Mouse (Mus musculus) heart, embryonic 14.5 days (tissue): ENCODE results near the gene Gna15. TPM values are rescaled to one million over a fixed set of nuclear protein-coding genes. Genes with fewer than 3 reads are reported as not detected.

ENCODE experiments used
- ATAC-seq: fragments of 200-750 bp; cut with Nextera tagmentation; 2 replicates; pipeline ENCODE4 v1.8.0; 2017; ENCODE audit warnings: low read depth, moderate TSS enrichment; ENCODE audit not compliant: insufficient number of reproducible peaks, insufficient read depth, low FRiP score
- H3K27ac ChIP-seq, 2 experiments: fragments of 200-500 bp in 1 of 2; fragments of 300-500 bp in 1 of 2; sonication (generic) in 1 of 2; replicated peaks in 1 of 2; 2 replicates each; pipeline ENCODE4 v1.5.1; 2012 to 2014; ENCODE audit warnings: low read depth in 2 of 2, low read length in 2 of 2, control low read depth in 1 of 2, mild to moderate bottlenecking in 1 of 2, mixed read lengths in 1 of 2; ENCODE audit not compliant: control insufficient read depth in 1 of 2, insufficient read depth in 1 of 2
- H3K27me3 ChIP-seq: fragments of 300-500 bp; sonication (generic); 2 replicates; pipeline ENCODE4 v1.6.1; 2014; ENCODE audit warnings: mild to moderate bottlenecking, low read length, control low read depth; ENCODE audit not compliant: control insufficient read depth, insufficient read depth
- H3K36me3 ChIP-seq: fragments of 300-500 bp; sonication (generic); 2 replicates; pipeline ENCODE4 v1.6.1; 2014; ENCODE audit warnings: mild to moderate bottlenecking, control low read depth, low read length, mixed read lengths; ENCODE audit not compliant: control insufficient read depth, insufficient read depth
- H3K4me1 ChIP-seq, 2 experiments: fragments of 200-500 bp in 1 of 2; fragments of 300-500 bp in 1 of 2; sonication (generic) in 1 of 2; 2 replicates each; pipeline ENCODE4 v1.6.1; 2012 to 2014; ENCODE audit warnings: low read length in 2 of 2, control low read depth in 1 of 2, mixed read lengths in 1 of 2; ENCODE audit not compliant: control insufficient read depth in 2 of 2, insufficient read depth in 2 of 2
- H3K4me2 ChIP-seq: fragments of 300-500 bp; sonication (generic); 2 replicates; pipeline ENCODE4 v1.6.1; 2014; ENCODE audit warnings: mild to moderate bottlenecking, low read length
- H3K4me3 ChIP-seq, 2 experiments: fragments of 200-500 bp in 1 of 2; fragments of 300-500 bp in 1 of 2; sonication (generic) in 1 of 2; 2 replicates each; pipeline ENCODE4 v1.5.1; 2012 to 2014; ENCODE audit warnings: low read length in 2 of 2, mild to moderate bottlenecking in 2 of 2, control low read depth in 1 of 2, low read depth in 1 of 2, moderate library complexity in 1 of 2; ENCODE audit not compliant: control insufficient read depth in 1 of 2, insufficient read depth in 1 of 2
- H3K9ac ChIP-seq: fragments of 300-500 bp; sonication (generic); 2 replicates; pipeline ENCODE4 v1.6.1; 2014; ENCODE audit warnings: mild to moderate bottlenecking, low read length
- H3K9me3 ChIP-seq: fragments of 300-500 bp; sonication (generic); 2 replicates; pipeline ENCODE4 v1.6.1; 2016; ENCODE audit warnings: low read length, control low read depth; ENCODE audit not compliant: control insufficient read depth
- WGBS: fragments of 180-500 bp; shearing (Covaris S2); extraction: QIAGEN DNeasy Blood & Tissue Kit; methylation state at CpG from one replicate; pipeline ENCODE4 v1.1.7; 2014; 5-methylcytosine and 5-hydroxymethylcytosine counted together
- polyA plus RNA-seq: library from polyadenylated mRNA; unstranded; fragments of >200 nt; fragmentation: Nextera tagmentation; extraction: Ambion mirVana; gene quantifications from 2 replicates; pipeline ENCODE4 v1.2.1, GENCODE M21; 2014

The Gna15 gene
- polyA plus RNA-seq, 1 experiment from 2014 or later = 0.89 TPM

DNA sequence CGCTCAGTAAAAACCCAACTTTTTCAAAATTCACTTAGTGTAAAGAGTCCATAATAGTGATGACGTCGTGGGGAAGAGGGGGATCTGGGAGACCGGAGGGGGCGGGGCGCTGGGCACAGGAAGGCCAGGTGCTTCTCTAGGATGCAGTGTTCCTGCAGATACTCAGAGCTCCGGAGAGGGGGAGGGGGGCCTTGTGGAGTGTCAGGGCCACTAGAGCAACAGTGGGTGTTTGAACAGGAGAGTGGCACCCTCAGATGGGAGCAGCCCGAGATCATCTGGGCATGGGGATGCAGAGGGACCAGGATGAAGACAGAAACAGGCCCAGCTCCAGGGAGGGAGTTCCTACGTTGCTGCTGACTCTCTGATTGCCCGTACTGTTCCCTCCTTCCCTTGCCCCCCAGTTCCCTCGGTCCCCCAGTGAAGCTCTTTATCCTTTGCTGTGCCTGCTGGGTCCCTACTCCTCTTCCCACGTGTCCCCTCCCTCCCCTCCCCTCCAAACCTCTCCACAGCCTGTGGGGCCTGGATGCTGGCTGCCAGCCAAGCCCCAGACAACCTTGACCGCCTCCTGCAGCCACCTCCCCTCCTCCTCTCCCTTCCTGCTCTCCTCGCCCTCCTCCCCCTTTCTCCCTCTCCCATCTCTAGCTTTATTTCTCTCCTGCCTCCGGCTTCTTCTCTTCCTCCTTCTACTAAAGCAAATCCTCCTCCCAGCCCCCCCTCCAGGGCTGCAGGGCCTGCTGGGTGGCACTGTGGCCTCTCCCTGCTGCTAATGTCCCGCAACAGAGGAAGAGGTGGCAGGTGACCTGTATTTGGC lies 44.6 kb upstream of the Gna15 start:
- ATAC-seq = peak; percentile 14; the same call in 1 of the 2 replicates

DNA sequence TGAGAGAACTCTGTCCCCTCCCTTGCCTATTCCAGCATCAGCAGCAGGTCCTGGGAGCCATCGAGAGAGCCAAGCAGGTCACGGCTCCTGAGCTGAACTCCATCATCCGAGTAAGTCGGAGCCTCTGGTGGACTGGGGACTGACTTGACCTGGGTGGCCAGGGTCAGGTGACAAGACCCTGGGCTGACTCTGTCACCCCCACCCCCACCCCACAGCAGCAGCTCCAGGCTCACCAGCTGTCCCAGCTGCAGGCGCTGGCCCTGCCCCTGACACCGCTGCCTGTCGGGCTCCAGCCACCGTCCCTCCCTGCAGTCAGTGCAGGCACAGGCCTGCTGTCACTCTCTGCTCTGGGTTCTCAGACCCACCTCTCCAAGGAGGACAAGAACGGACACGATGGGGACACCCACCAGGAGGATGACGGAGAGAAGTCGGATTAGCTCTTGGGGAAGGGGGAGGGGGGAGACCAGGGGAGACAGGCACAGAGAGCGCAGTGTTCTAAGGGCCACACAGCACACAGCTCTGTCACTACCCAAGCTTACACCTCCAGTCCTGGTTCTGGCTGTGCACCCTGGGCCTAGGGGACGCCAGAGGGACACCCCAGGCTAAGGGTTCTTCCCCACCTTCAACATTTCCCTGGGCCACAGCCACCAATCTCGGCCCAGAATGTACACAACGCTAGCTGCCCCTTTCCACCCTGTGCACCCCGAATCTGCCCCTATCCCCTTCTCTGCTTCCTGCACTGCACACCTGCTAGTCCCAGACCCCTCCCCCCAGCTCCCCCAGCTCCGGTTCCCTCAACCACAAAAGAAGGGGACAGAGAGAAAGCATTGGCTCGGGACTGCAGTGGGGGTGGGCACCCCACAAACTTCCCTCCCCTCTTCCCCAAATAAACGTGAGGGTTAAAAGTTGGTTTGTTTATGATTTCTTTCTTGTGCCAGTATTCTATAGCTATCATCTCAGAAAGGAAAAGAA lies 41.5 kb upstream of the Gna15 start:
- WGBS = 44% methylated on average over 20 of the region's 20 CpGs
- H3K4me1 ChIP-seq = peaks cover 45 to 70% of the 10 kb centered on the region in 2 experiments

More for the DNA sequence above, 44.6 kb upstream of the Gna15 start:
- H3K9ac ChIP-seq = peak overlapping the region; percentile 65
- no peak overlapping the region for H3K4me3 ChIP-seq
- no peaks in the 10 kb centered on the region for H3K27me3 ChIP-seq
- H3K4me2 ChIP-seq = peak overlapping the region; percentile 53
- peaks cover 38% of the 10 kb centered on the region for H3K36me3 ChIP-seq
- H3K9me3 ChIP-seq = no peaks in the 10 kb centered on the region
- WGBS = 10% methylated on average over 16 of the region's 16 CpGs
- peak overlapping the region; percentile 81 to 82 for H3K27ac ChIP-seq
- H3K4me1 ChIP-seq = peaks cover 40 to 53% of the 10 kb centered on the region in 2 experiments

DNA sequence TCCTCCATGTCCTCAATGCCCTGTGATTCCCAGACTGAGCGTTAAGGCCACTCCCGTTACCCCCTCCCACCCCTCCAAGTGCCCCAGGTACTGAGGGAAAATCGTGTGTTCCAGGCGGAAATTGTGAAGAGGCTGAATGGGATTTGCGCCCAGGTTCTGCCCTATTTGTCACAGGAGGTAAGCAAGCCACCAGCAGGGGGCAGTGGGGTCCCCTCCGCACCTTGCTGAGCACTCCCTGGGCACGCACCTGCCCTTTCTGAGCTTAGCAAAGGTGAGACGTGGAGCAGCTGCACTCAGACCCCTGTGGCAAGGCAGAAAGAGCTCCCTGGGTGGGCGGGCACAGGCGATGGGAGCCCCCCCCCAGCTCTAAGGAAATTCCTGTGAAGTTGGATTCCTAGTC lies 40.7 kb upstream of the Gna15 start:
- no peak for ATAC-seq
- peak overlapping the region; percentile 13 to 54; a peak in 3 of 4 replicates for H3K27ac ChIP-seq
- 38% methylated on average over 10 of the region's 10 CpGs for WGBS
- H3K27me3 ChIP-seq = no peaks in the 10 kb centered on the region
- H3K36me3 ChIP-seq = peaks cover 61% of the 10 kb centered on the region
- H3K4me2 ChIP-seq = peak overlapping the region; percentile 51; the same call in 1 of the 2 replicates
- H3K9ac ChIP-seq = no peak overlapping the region
- no peak overlapping the region for H3K4me3 ChIP-seq
- no peaks in the 10 kb centered on the region for H3K9me3 ChIP-seq
- H3K4me1 ChIP-seq = peaks cover 38 to 62% of the 10 kb centered on the region in 2 experiments

More for the DNA sequence above, 41.5 kb upstream of the Gna15 start:
- Histone ChIP-seq H3K4me3 (no peak overlapping the region), H3K9ac (no peak overlapping the region), H3K36me3 (peaks cover 61% of the 10 kb centered on the region), H3K27ac (no peak overlapping the region), H3K4me2 (no peak overlapping the region), H3K9me3 (no peaks in the 10 kb centered on the region), H3K27me3 (no peaks in the 10 kb centered on the region)
- ATAC-seq = no peak

DNA sequence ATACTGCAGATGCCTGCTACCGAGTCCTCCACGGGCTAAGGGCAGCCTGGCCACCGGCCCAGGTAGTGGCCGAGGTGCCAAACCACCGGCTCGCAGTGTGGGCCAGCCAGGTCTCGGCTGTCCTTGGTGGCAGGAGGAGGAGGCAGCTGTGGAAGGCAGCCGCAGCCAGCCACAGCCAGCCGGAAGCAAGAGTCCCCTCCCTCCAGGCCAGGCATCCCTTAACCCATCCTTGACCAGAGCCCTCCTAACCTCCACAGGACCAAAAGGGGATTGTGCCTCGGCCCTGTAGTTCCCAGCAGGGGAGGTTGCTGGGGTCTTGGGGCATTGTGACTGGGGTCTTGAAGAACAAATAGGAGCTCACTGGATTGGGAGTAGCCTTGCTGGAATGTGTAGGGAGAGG lies 40.2 kb upstream of the Gna15 start:
- Histone ChIP-seq H3K9ac (peak overlapping the region; percentile 18), H3K4me3 (peak overlapping the region; percentile 15 to 27; a peak in 1 of 4 replicates), H3K27me3 (no peaks in the 10 kb centered on the region), H3K27ac (peak overlapping the region; percentile 13 to 54), H3K36me3 (peaks cover 61% of the 10 kb centered on the region), H3K4me2 (peak overlapping the region; percentile 51), H3K9me3 (no peaks in the 10 kb centered on the region), H3K4me1 (peaks cover 32 to 57% of the 10 kb centered on the region in 2 experiments)
- 4% methylated on average over 10 of the region's 10 CpGs for WGBS
- peak; percentile 18; the same call in 1 of the 2 replicates for ATAC-seq

DNA sequence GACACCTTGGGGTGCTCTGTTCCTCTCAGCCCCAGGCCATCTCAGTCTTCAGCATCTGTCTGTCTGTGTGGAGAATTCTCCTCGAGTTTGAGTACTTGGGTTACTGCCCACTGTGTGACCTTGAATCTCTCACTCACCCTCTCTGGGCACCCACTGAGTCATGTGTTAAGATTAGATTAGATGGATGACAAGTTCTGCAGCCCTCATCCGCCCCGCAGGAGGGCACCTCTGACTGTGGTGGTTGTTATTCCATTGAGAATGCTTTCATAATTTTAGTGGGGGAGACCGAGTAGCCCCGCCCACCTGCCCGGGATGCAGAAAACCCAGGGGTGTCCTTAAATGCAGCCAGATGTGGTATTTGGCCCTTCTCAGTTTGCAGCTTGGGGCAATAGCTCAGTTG lies 39.5 kb upstream of the Gna15 start:
- H3K4me1 ChIP-seq = peaks cover 27 to 50% of the 10 kb centered on the region in 2 experiments
- H3K9me3 ChIP-seq = no peaks in the 10 kb centered on the region
- ATAC-seq = no peak
- H3K27me3 ChIP-seq = no peaks in the 10 kb centered on the region
- H3K27ac ChIP-seq = peak overlapping the region; percentile 13 to 54; a peak in 3 of 4 replicates
- peak overlapping the region; percentile 63 for H3K9ac ChIP-seq
- peaks cover 61% of the 10 kb centered on the region for H3K36me3 ChIP-seq
- no peak overlapping the region for H3K4me3 ChIP-seq
- 27% methylated on average over 6 of the region's 6 CpGs for WGBS
- H3K4me2 ChIP-seq = peak overlapping the region; percentile 51

DNA sequence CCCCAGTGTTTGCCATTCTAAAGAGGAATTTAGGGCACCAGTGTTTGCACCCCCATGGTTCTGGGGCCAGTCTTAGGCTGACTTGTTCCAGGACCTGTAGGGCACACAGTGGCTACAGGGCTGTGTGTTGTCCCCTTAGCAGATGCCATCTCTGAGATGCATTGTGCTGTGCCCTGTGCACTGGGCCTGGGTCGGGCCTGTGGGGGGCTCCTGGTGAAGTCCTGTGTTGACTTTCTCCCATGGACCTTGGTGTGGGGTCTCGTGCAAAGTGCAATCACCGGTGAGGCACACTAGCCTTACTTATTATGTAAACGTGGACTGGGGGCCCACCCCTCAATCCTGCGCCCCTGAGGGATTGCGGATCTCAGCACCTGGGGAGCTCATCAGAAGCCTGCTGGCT lies 38.4 kb upstream of the Gna15 start:
- no peak overlapping the region for H3K4me3 ChIP-seq
- 0 out of 4 replicates have a peak overlapping the region, but pooled peaks of 1 of the 2 experiments have one; percentile 54 for H3K27ac ChIP-seq
- H3K36me3 ChIP-seq = peaks cover 61% of the 10 kb centered on the region
- WGBS = 89% methylated on average over 6 of the region's 6 CpGs
- peak overlapping the region; percentile 11; the same call in 1 of the 2 replicates for H3K4me2 ChIP-seq
- peaks cover 23 to 45% of the 10 kb centered on the region in 2 experiments for H3K4me1 ChIP-seq
- H3K27me3 ChIP-seq = no peaks in the 10 kb centered on the region
- ATAC-seq = no peak
- no peaks in the 10 kb centered on the region for H3K9me3 ChIP-seq
- peak overlapping the region; percentile 38 for H3K9ac ChIP-seq
